Mouse (Mus musculus): Measurements from ENCODE around the gene Cyp46a1.

Cyp46a1 gene

GRCm38 (mm10) chr12:108311741-108312290, 22.4 kb upstream of the Cyp46a1 start:
- no peak for DNase-seq (ENCODE audit: low read depth, low spot score)

GRCm38 (mm10) chr12:108312432-108312851, 21.7 kb upstream of the Cyp46a1 start:
- no peak for DNase-seq (ENCODE audit: low read depth, low spot score)

DNA sequence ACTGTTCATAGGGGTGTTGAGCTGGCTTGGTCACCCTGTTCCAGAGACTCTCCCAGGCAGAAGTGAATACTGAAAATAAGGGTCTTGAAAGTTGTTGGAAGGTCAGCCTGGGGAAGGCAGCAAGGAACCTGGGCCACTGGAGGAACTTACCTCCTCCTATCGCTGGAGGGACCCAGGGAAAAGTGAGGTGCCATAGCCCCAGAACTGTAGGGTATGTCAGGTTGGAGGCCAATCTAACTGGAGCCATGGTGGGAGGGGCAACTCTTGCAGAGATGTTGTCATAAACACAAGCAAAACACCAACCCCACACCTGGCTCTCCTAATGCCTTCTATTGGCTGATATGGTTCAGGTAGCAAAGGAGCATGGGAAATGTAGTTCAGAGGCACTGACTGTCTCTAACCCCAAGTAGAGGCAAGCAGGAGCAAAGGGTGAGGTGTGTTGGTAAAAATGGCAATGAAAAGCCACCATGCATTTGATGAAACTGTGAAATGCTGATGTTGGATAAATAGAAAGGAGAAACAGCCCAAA, 20.9 kb upstream of the Cyp46a1 start:
- DNase-seq (ENCODE audit: low read depth, low spot score): no peak

- DNase-seq (ENCODE audit: low read depth, low spot score): no peak
Observed at GRCm38 (mm10) chr12:108315818-108316217, 18.4 kb upstream of the Cyp46a1 start.

DNA sequence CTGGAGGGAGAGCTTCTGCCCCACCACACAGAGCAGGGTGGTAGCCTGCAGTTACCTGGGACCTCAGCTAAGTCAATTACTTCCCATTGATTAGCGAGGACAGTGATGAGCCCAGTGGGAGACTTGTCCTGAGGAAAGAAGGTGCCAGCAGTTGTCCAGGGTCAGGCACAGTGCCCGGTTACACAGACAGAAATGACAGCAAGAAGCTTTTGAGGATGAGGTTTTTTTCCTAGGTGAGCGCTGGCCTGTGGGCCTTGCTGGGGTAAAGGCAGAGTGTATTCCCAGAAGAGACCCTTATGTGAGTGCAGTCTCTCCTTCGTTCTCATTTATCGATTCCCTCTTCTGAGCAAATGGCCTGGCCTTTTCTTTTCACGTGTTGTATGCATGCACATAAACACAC, 17.5 kb upstream of the Cyp46a1 start:
- DNase-seq (ENCODE audit: low read depth, low spot score): no peak

GRCm38 (mm10) chr12:108317201-108317738, 16.9 kb upstream of the Cyp46a1 start:
- DNase-seq (ENCODE audit: low read depth, low spot score): no peak

- DNase-seq (ENCODE audit: low read depth, low spot score): no peak
Observed at GRCm38 (mm10) chr12:108317826-108318430, 16.3 kb upstream of the Cyp46a1 start.

DNA sequence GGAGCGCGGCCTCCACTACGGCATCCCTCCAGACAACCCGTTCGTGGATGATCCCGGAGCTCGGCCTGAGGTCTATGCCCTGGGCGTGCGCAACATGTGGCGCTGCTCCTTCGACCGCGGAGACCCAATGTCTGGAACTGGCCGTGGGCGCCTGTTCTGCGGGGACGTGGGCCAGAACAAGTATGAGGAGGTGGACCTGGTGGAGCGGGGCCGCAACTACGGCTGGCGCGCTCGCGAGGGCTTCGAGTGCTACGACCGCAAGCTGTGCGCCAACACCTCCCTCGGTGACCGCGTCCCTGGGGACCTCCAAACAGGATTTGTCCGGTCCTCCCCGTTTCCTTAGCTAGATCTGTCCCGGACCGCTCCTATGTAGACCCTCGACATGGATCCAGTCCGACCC, 15.7 kb upstream of the Cyp46a1 start:
- no peak for DNase-seq (ENCODE audit: low read depth, low spot score)

GRCm38 (mm10) chr12:108320096-108320495, 14.1 kb upstream of the Cyp46a1 start:
- DNase-seq (ENCODE audit: low read depth, low spot score): no peak

GRCm38 (mm10) chr12:108326401-108326800, 7.8 kb upstream of the Cyp46a1 start:
- no peak for DNase-seq (ENCODE audit: low read depth, low spot score)

GRCm38 (mm10) chr12:108327889-108328491, 6.2 kb upstream of the Cyp46a1 start:
- DNase-seq (ENCODE audit: low read depth, low spot score): no peak

DNA sequence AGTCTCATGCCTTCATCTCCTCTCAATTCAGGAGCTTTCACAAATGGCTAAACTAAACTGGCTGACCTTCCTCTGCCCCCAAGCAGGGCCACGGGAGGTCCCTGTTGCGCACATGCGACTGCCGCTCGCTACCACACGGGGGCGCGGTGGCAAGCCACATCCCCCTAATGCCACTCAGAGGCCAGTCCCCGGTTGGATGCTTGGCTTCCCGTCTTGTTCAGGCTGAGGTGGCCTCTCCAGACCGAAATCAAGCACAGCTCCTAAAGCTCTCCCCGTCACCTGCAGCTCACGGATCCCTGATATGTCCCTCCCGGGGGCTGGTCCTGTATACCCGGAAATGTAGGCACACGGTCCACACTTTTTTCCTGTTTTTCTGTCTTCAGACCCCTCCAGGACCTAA, 1.1 kb upstream of the Cyp46a1 start:
- no peak for DNase-seq (ENCODE audit: low read depth, low spot score)

DNA sequence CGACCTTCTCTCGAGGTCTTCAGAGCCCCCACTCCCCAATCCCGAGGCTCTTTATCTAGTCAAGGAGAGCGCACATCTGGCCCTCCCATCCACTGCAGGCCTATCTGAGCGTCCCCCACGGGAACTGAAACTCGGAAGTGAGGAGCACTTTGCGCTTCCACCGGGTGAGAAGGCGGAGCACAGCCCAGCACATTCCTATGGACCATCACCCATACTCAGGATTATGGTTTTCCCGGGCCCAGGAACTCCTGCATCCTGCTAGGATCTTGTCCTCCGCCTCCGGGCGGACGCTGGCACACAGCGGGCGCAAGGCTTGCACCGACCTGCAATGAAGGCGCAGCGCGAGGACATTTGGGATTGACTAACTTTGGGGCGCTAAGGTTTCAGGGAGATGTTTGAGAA, 699 bp upstream of the Cyp46a1 start:
- DNase-seq (ENCODE audit: low read depth, low spot score): no peak

DNA sequence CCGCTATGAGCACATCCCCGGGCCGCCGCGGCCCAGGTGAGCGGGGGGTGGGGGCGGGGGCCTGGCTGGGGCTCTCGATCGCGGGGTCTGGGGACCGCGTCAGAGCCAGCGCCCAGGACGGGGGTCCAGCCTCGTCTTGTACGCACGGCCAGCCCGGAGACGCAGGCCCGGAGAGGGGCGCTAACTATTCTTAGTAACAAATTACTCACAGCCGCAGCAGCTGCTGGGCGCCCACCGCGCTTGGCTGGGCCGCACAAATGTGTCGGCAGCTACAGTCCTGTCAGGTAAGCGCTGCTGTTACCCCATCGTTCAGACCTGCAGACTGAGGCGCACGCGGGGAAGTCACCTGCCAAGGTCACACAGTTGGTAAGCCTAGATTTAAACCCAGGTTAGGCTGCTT, 348 bp downstream of the Cyp46a1 start:
- no peak for DNase-seq (ENCODE audit: low read depth, low spot score)

DNA sequence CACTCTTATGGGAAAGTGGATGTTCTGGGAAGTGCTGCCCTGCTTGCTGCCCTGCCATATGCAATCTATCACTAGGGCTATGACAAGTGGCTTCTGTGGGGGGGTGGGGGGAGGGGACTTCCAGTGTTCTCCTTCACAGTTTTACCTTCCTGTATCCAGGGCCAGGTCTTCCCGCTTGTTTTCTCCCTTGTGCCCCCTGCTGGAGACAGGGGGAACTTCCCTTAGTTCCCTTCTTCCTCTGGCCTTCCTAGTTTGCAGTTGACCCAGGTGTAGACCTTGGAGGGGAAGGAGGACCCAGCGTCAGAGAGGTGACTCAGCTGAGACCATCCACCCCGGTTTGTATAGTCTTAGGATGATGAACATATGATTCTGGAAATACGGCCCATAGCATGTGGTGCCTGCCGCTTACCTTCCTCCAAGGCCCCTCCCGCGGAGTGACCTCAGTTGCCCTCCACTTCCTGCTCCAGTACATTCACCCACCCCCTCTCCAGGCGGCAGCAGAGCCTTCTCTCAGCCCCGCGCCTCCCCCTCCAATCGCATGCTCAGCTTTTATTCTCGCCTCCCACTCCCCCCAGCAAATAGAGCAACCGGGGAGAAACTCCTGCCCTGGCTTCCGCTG, 4.5 kb downstream of the Cyp46a1 start:
- no peak for DNase-seq (ENCODE audit: low read depth, low spot score)

GRCm38 (mm10) chr12:108348151-108348550, 14.0 kb downstream of the Cyp46a1 start:
- no peak for DNase-seq (ENCODE audit: low read depth, low spot score)

- no peak for DNase-seq (ENCODE audit: low read depth, low spot score)
Observed at GRCm38 (mm10) chr12:108349026-108349425, 14.8 kb downstream of the Cyp46a1 start.

- DNase-seq (ENCODE audit: low read depth, low spot score): no peak
Observed at GRCm38 (mm10) chr12:108350931-108351330, 16.8 kb downstream of the Cyp46a1 start.

GRCm38 (mm10) chr12:108352371-108353136, 18.4 kb downstream of the Cyp46a1 start:
- no peak for DNase-seq (ENCODE audit: low read depth, low spot score)

DNA sequence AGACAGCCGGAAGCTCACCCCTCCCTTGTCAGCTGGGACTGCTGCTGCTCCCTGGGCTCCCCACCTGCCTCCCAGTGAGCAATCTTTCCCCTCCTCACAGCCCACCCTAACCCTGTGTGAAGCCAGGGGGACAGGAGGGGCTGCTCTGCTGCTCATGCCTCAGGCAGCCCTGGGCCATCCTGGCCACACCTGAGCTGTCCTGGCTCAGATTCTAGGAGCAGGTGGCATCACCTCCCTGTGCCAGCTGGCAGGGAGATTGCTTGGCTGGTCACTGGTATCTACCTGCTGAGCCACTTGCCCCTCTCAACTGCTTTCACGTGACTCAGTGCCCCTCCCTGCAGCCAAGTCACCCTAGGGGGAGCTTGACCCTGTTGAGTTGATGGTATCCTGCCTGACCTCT, 20.1 kb downstream of the Cyp46a1 start:
- DNase-seq (ENCODE audit: low read depth, low spot score): no peak

GRCm38 (mm10) chr12:108355271-108355670, 21.1 kb downstream of the Cyp46a1 start:
- no peak for DNase-seq (ENCODE audit: low read depth, low spot score)

DNA sequence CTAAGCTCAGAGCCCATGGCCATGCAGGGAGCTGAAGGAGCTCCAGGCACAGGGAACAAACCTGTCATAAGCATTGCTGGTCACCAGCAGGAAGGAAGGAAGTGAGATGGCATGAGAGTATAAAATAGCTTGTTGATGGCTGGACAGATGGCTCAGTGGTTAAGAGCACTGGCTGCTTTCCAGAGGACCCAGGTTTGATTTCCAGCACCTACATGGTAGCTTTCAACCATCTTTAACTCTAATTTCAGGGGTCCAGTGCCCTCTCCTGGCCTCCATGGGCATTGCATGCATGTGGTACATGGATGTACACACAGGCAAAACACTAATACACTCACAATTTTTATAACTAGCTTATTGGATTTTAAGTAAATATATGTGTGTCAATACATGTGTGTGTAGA, 21.8 kb downstream of the Cyp46a1 start:
- DNase-seq (ENCODE audit: low read depth, low spot score): no peak
